Mouse (Mus musculus): ENCODE data around the gene Spen. TPM values are rescaled to one million over a fixed set of nuclear protein-coding genes. Genes with fewer than 3 reads are reported as not detected.

The Spen gene
- polyA plus RNA-seq, 1 experiment from 2014 or later: 7.4 TPM

DNA sequence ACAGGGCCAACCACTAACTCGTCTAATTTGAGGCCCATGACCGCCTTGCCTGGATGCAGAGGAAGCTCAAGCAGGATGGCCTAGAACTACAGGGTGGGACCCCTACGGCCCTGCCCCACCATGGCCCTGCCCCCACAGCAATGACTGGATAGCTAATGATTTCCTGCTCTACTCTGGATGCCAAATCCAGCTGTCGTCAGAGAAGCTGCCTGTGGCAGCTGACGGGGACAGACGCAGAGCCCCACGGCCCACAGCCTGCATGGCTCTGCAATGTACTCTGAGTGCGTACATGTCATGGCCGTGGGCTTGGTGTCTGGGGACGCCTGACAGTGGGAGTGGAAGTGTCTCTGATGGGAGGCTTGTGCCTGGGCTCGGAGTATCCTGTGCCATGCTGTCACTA is 54.3 kb downstream of the Spen start:
- 71% methylated on average over 11 of the region's 11 CpGs for WGBS
- Histone ChIP-seq H3K36me3 (peaks cover 65% of the 10 kb centered on the region), H3K27me3 (replicated peaks) (no peaks in the 10 kb centered on the region), H3K27ac (no peak overlapping the region), H3K4me1 (replicated peaks) (no peaks in the 10 kb centered on the region), H3K9me3 (no peaks in the 10 kb centered on the region), H3K9ac (no peak overlapping the region), H3K4me2 (replicated peaks) (no peak overlapping the region), H3K4me3 (replicated peaks) (no peak overlapping the region)
- ATAC-seq: no peak

DNA sequence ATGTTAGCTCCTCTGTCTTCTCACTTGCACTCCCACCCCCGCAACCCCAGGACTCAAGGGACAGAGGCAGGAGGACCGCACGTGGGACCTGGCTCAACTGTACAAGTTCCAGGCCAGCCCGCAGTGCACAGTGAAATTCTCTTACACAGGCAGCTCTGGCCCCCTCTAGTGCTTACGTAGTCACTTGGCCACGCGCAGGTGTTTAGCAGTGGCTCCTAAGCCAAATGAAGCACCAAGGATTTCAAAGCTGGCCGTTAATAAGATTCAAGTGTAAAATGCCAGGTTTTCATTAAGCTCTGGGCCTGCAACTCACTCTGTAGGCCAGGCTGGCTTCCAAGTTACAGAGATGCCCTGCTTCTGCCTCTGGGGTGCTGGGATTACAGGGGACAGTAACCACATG is 59.0 kb downstream of the Spen start:
- ATAC-seq: no peak
- H3K27ac ChIP-seq: no peak overlapping the region

DNA sequence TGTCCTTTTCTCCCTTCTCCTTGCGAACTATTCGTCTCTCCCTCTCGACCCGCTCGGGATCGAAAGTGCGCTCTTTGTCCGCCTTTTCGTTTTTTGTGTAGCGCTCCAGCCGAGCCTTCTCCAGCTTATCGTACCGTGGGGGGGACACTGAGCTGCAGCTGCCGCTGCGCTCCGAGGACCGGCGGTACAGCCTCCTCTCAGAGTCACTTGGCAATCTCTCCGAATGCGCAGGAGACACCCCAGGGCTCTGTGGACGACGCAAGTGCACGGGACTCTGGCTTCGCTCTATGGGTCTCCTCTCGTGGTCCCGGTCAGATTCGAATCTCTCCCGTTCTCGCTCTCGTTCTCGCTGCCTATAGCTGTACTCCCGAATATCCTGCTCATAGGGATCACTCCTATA is 59.6 kb downstream of the Spen start:
- no peak overlapping the region for H3K4me2 ChIP-seq (replicated peaks)
- H3K27me3 ChIP-seq (replicated peaks): no peaks in the 10 kb centered on the region
- no peak for ATAC-seq
- no peaks in the 10 kb centered on the region for H3K9me3 ChIP-seq
- no peaks in the 10 kb centered on the region for H3K4me1 ChIP-seq (replicated peaks)
- H3K9ac ChIP-seq: no peak overlapping the region
- no peak overlapping the region for H3K4me3 ChIP-seq (replicated peaks)
- H3K27ac ChIP-seq: peak overlapping the region; percentile 82
- 93% methylated on average over 32 of the region's 32 CpGs for WGBS
- peaks cover 80% of the 10 kb centered on the region for H3K36me3 ChIP-seq

More for the DNA sequence above, 59.0 kb downstream of the Spen start:
- H3K27me3 ChIP-seq (replicated peaks): no peaks in the 10 kb centered on the region
- H3K4me1 ChIP-seq (replicated peaks): no peaks in the 10 kb centered on the region
- H3K9me3 ChIP-seq: no peaks in the 10 kb centered on the region
- WGBS: 95% methylated on average over 8 of the region's 8 CpGs
- H3K9ac ChIP-seq: no peak overlapping the region
- peaks cover 81% of the 10 kb centered on the region for H3K36me3 ChIP-seq
- no peak overlapping the region for H3K4me2 ChIP-seq (replicated peaks)
- no peak overlapping the region for H3K4me3 ChIP-seq (replicated peaks)

DNA sequence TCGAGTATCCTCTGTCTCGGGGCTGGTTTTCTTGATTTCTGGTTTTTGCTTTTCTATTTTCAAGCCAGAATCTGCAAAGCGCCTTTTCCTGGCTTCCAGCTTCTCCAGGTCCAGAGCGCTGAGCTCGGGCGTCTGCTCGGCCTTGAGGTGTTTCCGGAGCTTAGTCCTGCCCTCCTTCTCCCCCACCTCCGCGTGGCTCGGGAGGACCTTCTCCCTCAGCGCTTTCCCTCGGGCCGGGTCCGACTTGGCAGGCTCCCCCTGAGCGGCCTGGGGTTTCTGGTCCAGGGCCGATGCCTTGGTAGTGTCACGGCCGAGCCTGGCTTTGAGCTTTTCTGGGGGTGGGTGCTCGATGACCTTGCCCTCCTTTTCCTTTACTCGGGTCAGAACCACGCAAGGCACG is 60.2 kb downstream of the Spen start:
- Histone ChIP-seq H3K4me2 (replicated peaks) (no peak overlapping the region), H3K4me3 (replicated peaks) (no peak overlapping the region), H3K4me1 (replicated peaks) (no peaks in the 10 kb centered on the region), H3K27me3 (replicated peaks) (no peaks in the 10 kb centered on the region), H3K9me3 (no peaks in the 10 kb centered on the region), H3K27ac (peak overlapping the region; percentile 82), H3K36me3 (peaks cover 80% of the 10 kb centered on the region), H3K9ac (no peak overlapping the region)
- 83% methylated on average over 23 of the region's 23 CpGs for WGBS
- 0 out of 2 replicates have a peak, but pooled peaks have one; percentile 43 for ATAC-seq

DNA sequence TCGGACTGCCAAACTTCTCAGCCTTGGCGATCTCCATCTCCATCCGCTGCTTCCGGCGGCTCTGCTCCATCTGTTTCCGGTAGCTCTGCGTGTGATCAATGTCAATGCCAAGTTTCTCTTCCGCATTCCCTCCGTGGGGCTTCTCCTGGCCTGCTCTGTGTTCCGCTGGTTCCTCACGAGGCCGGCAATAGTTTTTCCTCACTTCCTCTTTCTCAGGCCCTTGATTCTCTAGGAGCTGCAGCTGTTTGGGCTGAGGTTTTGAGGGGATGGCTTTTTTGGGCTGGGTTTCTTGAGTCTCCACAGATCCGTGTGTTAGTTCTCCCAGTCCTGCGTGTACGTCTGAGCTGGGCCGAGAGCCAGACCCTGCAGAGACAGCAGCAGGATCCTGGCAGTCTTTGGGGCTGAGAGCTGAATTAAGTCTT is 60.7 kb downstream of the Spen start:
- H3K9ac ChIP-seq: no peak overlapping the region
- H3K4me1 ChIP-seq (replicated peaks): no peaks in the 10 kb centered on the region
- H3K4me3 ChIP-seq (replicated peaks): no peak overlapping the region
- H3K36me3 ChIP-seq: peaks cover 80% of the 10 kb centered on the region
- no peaks in the 10 kb centered on the region for H3K9me3 ChIP-seq
- peak; percentile 44 for ATAC-seq
- WGBS: 66% methylated on average over 16 of the region's 16 CpGs
- H3K27me3 ChIP-seq (replicated peaks): no peaks in the 10 kb centered on the region
- no peak overlapping the region for H3K4me2 ChIP-seq (replicated peaks)
- peak overlapping the region; percentile 82 for H3K27ac ChIP-seq

DNA sequence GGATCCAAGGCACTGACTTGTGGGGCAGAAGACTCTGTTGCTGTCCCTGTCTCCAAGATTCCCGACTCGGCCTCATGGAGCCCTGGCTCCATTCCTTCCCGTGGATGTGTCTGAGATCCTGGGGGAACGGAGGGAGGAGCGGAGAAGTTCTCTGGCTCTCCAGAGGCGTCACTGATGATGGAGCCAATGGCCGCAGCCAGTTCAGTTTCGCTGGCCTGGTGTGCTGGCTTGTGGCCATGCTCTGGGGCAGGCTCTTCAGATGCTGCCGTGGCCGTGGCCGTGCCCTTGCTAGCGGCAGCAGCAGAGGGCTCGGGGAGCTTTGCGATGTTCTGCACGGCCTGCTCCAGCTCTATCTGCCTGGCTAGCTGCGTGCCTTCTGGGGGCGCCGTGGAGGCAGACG is 64.0 kb downstream of the Spen start:
- no peak overlapping the region for H3K4me2 ChIP-seq (replicated peaks)
- no peaks in the 10 kb centered on the region for H3K9me3 ChIP-seq
- no peak for ATAC-seq
- no peak overlapping the region for H3K4me3 ChIP-seq (replicated peaks)
- no peaks in the 10 kb centered on the region for H3K4me1 ChIP-seq (replicated peaks)
- WGBS: 86% methylated on average over 19 of the region's 19 CpGs
- H3K27ac ChIP-seq: no peak overlapping the region
- no peaks in the 10 kb centered on the region for H3K27me3 ChIP-seq (replicated peaks)
- H3K36me3 ChIP-seq: peaks cover 92% of the 10 kb centered on the region
- no peak overlapping the region for H3K9ac ChIP-seq

DNA sequence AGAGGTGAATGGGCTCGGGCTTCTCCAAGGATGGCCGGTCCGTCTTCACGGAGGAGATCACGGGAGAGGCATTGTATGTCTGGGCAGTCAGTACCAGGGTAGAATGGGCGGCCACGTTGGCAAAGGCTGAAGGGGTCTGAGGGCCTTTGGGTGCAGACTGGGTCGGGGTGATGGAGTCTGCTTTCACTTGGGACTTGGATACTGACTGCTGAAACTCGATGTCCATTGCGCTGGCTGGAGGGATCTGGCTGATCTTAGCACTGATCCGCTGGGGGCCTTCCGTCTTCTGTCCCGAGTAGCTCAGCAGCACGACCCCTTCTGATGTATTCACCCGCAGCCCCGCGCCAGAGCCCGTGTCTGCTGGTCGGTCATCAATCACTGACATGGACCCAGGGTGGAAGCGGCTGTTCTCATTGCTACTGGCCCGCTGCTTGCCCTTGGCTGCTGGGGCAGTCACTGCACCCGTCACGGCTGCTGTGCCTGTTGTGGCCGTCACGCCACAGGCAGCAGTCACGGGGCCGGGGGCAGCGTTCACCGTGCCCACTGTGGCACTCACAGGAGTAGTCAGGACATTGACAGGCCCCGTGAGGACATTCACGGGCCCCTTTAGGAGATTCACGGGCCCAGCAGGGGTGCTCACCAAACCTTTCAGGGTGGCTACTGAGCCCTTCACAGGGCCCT is 65.6 kb downstream of the Spen start:
- no peak overlapping the region for H3K4me2 ChIP-seq (replicated peaks)
- no peaks in the 10 kb centered on the region for H3K9me3 ChIP-seq
- no peak for ATAC-seq

DNA sequence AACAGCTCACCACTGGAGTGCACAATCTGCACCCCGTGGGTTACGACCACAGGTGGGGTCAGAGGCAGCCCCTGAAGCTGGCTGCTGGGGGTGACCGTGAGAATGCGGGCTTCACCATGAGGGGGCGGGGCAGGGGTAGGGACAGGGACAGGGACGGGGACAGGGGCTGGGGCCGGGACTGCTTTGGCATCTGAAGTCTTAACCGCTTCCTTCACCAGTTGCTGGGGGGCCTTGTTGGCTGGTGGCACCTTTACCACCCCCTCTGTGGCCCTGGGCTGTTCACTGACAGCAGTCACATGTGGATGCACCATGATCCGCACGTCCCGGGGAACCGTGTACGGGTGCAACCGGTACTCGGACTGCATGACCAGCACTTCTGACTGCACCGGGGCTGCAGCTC is 66.9 kb downstream of the Spen start:
- H3K9me3 ChIP-seq: no peaks in the 10 kb centered on the region
- no peaks in the 10 kb centered on the region for H3K27me3 ChIP-seq (replicated peaks)
- H3K4me1 ChIP-seq (replicated peaks): no peaks in the 10 kb centered on the region
- WGBS: 96% methylated on average over 16 of the region's 16 CpGs
- no peak overlapping the region for H3K4me3 ChIP-seq (replicated peaks)
- H3K27ac ChIP-seq: no peak overlapping the region
- no peak overlapping the region for H3K9ac ChIP-seq
- peaks cover 78% of the 10 kb centered on the region for H3K36me3 ChIP-seq
- no peak overlapping the region for H3K4me2 ChIP-seq (replicated peaks)
- no peak for ATAC-seq

More for the DNA sequence above, 65.6 kb downstream of the Spen start:
- Histone ChIP-seq H3K36me3 (peaks cover 80% of the 10 kb centered on the region), H3K27me3 (replicated peaks) (no peaks in the 10 kb centered on the region), H3K4me1 (replicated peaks) (no peaks in the 10 kb centered on the region), H3K4me3 (replicated peaks) (no peak overlapping the region), H3K27ac (no peak overlapping the region), H3K9ac (no peak overlapping the region)
- 80% methylated on average over 32 of the region's 32 CpGs for WGBS

DNA sequence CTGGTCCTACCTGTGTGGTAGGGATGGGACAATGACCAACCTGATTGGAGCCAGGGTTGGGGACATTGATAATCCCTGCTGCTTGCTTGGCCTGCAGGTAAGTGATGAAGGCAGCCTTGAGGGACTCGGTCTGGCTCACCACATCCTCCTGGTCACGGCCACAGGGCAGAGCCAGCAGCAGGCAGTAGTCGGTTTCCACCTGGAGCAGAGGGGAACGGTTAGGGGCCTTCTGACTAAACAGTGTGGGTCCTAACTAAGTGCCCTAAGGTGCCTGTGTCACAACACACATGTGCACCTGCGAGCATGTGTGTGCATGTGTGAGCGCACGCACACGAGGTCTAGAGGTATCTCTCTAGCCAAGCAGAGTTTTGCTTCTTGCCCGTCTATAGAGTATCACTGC is 69.1 kb downstream of the Spen start:
- H3K4me2 ChIP-seq (replicated peaks): no peak overlapping the region
- H3K36me3 ChIP-seq: peaks cover 76% of the 10 kb centered on the region
- H3K9me3 ChIP-seq: no peaks in the 10 kb centered on the region
- H3K9ac ChIP-seq: no peak overlapping the region
- 89% methylated on average over 9 of the region's 9 CpGs for WGBS
- no peak overlapping the region for H3K27ac ChIP-seq
- H3K4me1 ChIP-seq (replicated peaks): no peaks in the 10 kb centered on the region
- ATAC-seq: no peak
- no peaks in the 10 kb centered on the region for H3K27me3 ChIP-seq (replicated peaks)
- no peak overlapping the region for H3K4me3 ChIP-seq (replicated peaks)

DNA sequence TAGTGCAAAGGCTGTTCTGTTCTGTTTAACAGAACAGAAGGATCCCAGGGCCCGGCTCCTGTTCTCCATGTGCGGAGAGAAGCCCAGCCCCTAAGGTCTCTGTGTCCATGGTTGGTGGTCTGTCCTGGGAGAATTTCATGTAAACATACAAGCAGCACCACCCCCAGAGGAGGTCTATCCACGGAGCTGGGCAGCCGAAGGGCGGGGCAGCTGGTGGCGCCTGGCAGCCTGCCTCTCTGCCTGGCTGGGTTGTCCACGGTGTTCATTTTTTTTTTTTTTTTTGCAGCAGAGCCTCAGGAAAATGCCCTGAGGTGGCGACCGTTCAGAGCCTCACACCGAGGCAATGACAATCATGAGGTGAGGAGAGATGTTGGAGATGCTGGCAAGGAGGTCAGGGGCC is 69.8 kb downstream of the Spen start:
- Histone ChIP-seq H3K4me3 (replicated peaks) (no peak overlapping the region), H3K27me3 (replicated peaks) (no peaks in the 10 kb centered on the region), H3K4me1 (replicated peaks) (no peaks in the 10 kb centered on the region), H3K4me2 (replicated peaks) (no peak overlapping the region), H3K36me3 (peaks cover 79% of the 10 kb centered on the region), H3K27ac (no peak overlapping the region), H3K9ac (no peak overlapping the region), H3K9me3 (no peaks in the 10 kb centered on the region)
- no peak; the same call in 1 of the 2 replicates for ATAC-seq
- 38% methylated on average over 10 of the region's 10 CpGs for WGBS

DNA sequence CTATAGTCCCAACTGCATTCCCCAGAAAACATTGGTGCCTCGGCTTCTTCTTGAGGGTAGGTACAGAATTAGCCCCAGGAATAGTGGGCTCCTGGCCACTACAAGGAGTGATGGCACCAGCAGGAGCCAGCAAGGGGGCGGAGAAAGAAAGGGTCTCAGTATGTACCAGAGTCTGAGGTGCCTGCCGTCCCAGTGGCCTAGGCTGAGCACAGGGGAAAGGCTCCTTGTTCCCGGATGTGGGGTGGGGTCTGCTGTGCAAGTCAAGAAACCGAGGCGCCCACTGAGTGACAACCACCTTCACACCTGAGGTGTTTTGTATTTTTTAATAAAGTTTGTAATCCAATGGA is 70.8 kb downstream of the Spen start:
- WGBS: 87% methylated on average over 6 of the region's 6 CpGs
- H3K4me3 ChIP-seq (replicated peaks): no peak overlapping the region
- no peak overlapping the region for H3K9ac ChIP-seq
- no peak for ATAC-seq
- no peaks in the 10 kb centered on the region for H3K4me1 ChIP-seq (replicated peaks)
- no peaks in the 10 kb centered on the region for H3K9me3 ChIP-seq
- peaks cover 77% of the 10 kb centered on the region for H3K36me3 ChIP-seq
- H3K27ac ChIP-seq: no peak overlapping the region
- no peak overlapping the region for H3K4me2 ChIP-seq (replicated peaks)
- no peaks in the 10 kb centered on the region for H3K27me3 ChIP-seq (replicated peaks)

DNA sequence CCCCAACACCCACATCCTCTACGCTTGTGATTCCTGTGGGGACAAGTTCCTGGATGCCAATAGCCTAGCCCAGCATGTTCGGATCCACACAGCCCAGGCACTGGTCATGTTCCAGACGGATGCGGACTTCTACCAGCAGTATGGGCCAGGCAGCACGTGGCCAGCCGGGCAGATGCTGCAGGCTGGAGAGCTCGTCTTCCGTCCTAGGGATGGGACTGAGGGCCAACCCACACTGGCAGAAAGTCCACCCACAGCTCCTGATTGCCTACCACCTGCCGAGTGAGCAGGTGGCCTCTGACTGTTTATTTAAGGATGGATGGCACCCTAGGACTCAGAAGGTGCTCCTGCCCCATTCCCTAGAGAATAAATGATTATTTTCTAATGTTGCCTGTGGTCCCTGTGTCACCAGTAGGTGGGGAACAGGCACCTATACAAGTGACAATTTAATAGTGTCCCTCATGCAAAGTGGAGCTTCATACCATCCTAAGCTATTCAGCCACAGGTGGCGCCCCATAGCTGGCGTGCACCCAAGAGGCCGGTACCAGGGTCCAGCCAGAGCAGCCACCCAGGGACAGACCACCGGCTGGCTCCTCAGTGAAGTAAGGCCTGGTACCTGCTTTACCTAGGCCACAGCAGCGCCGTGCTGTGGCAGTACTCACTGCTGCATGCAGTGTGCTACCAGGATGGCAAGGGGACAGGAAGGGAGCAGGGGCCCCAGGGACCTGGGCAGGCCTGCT is 71.4 kb downstream of the Spen start:
- ATAC-seq: peak; percentile 21
- Histone ChIP-seq H3K27ac (no peak overlapping the region), H3K4me2 (replicated peaks) (no peak overlapping the region), H3K36me3 (peaks cover 72% of the 10 kb centered on the region), H3K27me3 (replicated peaks) (no peaks in the 10 kb centered on the region), H3K9me3 (no peaks in the 10 kb centered on the region), H3K4me3 (replicated peaks) (no peak overlapping the region), H3K4me1 (replicated peaks) (no peaks in the 10 kb centered on the region), H3K9ac (no peak overlapping the region)
- WGBS: 81% methylated on average over 15 of the region's 15 CpGs

DNA sequence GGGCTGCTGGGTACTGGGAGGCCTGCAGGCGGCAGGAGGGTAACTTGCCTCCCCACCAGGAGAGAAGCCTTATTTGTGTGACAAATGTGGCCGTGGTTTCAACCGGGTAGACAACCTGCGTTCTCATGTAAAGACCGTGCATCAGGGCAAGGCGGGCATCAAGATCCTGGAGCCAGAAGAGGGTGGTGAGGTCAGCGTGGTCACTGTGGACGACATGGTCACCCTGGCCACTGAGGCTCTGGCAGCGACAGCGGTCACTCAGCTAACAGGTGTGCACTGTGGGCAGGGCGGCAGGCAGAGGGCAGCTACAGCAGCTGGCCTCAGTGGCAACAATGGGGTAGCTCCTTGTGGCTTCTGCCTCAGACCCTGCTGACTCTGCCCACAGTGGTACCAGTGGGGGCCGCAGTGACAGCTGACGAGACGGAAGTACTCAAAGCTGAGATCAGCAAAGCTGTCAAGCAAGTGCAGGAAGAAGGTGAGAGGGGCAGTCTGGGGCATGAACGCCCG is 72.1 kb downstream of the Spen start:
- Histone ChIP-seq H3K27ac (no peak overlapping the region), H3K9me3 (no peaks in the 10 kb centered on the region), H3K4me1 (replicated peaks) (no peaks in the 10 kb centered on the region), H3K36me3 (peaks cover 65% of the 10 kb centered on the region), H3K27me3 (replicated peaks) (no peaks in the 10 kb centered on the region), H3K4me3 (replicated peaks) (no peak overlapping the region), H3K4me2 (replicated peaks) (no peak overlapping the region), H3K9ac (no peak overlapping the region)
- WGBS: 91% methylated on average over 16 of the region's 16 CpGs
- ATAC-seq: no peak

Measured in intestine, embryonic 15.5 days (tissue).